Mouse (Mus musculus) myocyte (in vitro differentiated cells): ENCODE measurements around the gene S100a6. TPM values are rescaled to one million over a fixed set of nuclear protein-coding genes. Genes with fewer than 3 reads are reported as not detected.

ENCODE experiments used
- H3K27me3 ChIP-seq: one replicate; pipeline ENCODE4 v1.6.1; 2011; ENCODE audit not compliant: control insufficient read depth, insufficient read depth, insufficient read length
- H3K36me3 ChIP-seq: one replicate; pipeline ENCODE4 v1.6.1; 2011; ENCODE audit not compliant: control insufficient read depth, insufficient read depth
- H3K4me2 ChIP-seq: one replicate; pipeline ENCODE4 v1.6.1; 2011; ENCODE audit warnings: low read depth, control low read depth
- H3K4me3 ChIP-seq: one replicate; pipeline ENCODE4 v1.5.1; 2011; ENCODE audit warnings: mild to moderate bottlenecking, control low read depth, moderate library complexity
- H3K79me2 ChIP-seq: one replicate; pipeline ENCODE4 v1.6.1; 2011; ENCODE audit not compliant: control insufficient read depth, insufficient read depth
- H3ac ChIP-seq: one replicate; pipeline ENCODE4 v1.6.1; 2011; ENCODE audit not compliant: control insufficient read depth, insufficient read length
- CEBPB ChIP-seq: IDR thresholded peaks from 2 replicates; pipeline ENCODE4 v1.6.1; 2011; ENCODE audit warnings: mild to moderate bottlenecking, moderate library complexity; ENCODE audit not compliant: poor library complexity, insufficient read depth, severe bottlenecking
- E2F4 ChIP-seq: IDR thresholded peaks from one replicate; pipeline ENCODE4 v1.6.1; 2011; ENCODE audit warnings: mild to moderate bottlenecking, control low read depth, moderate library complexity; ENCODE audit not compliant: insufficient read depth
- MAX ChIP-seq: IDR thresholded peaks from one replicate; pipeline ENCODE4 v1.6.1; 2011; ENCODE audit warnings: low read depth, mild to moderate bottlenecking, control low read depth
- MYOD1 ChIP-seq, 3 experiments: IDR thresholded peaks; one replicate each; pipeline ENCODE4 v1.6.1; 2011; ENCODE audit warnings: control low read depth in 2 of 3, low read depth in 2 of 3, mild to moderate bottlenecking in 2 of 3, moderate library complexity in 1 of 3; ENCODE audit not compliant: insufficient read length in 2 of 3, control insufficient read depth in 1 of 3
- MYOG ChIP-seq, 3 experiments: IDR thresholded peaks; one replicate each; pipeline ENCODE4 v1.6.1; 2011; ENCODE audit warnings: control low read depth in 2 of 3, low read depth in 2 of 3, mild to moderate bottlenecking in 2 of 3; ENCODE audit not compliant: insufficient read length in 2 of 3, control insufficient read depth in 1 of 3, insufficient read depth in 1 of 3
- POLR2A ChIP-seq: IDR thresholded peaks from one replicate; pipeline ENCODE4 v1.6.1; 2011; ENCODE audit warnings: low read depth, mild to moderate bottlenecking, control low read depth, moderate library complexity; ENCODE audit not compliant: insufficient read length
- POLR2AphosphoS2 ChIP-seq: IDR thresholded peaks from one replicate; pipeline ENCODE4 v1.6.1; 2011; ENCODE audit warnings: low read depth, control low read depth; ENCODE audit not compliant: insufficient read length
- REST ChIP-seq: IDR thresholded peaks from one replicate; pipeline ENCODE4 v1.6.1; 2011; ENCODE audit warnings: mild to moderate bottlenecking, control low read depth, moderate library complexity; ENCODE audit not compliant: insufficient read depth, insufficient read length
- SRF ChIP-seq: IDR thresholded peaks from one replicate; pipeline ENCODE4 v1.6.1; 2011; ENCODE audit warnings: low read depth; ENCODE audit not compliant: control insufficient read depth, insufficient read length
- TCF12 ChIP-seq: IDR thresholded peaks from one replicate; pipeline ENCODE4 v1.6.1; 2011; ENCODE audit warnings: mild to moderate bottlenecking, control low read depth; ENCODE audit not compliant: poor library complexity, insufficient read depth, severe bottlenecking
- TCF3 ChIP-seq: IDR thresholded peaks from one replicate; pipeline ENCODE4 v1.6.1; 2011; ENCODE audit warnings: low read depth, control low read depth; ENCODE audit not compliant: insufficient read length
- USF1 ChIP-seq: IDR thresholded peaks from one replicate; pipeline ENCODE4 v1.6.1; 2011; ENCODE audit warnings: low read depth, mild to moderate bottlenecking, control low read depth, moderate library complexity
- polyA plus RNA-seq: library from polyadenylated mRNA; unstranded; fragments of >200 nt; fragmentation: generic; extraction: Trizol; gene quantifications from one replicate; pipeline ENCODE4 v1.2.1, GENCODE M21; 2012; ENCODE audit warnings: missing spikeins

Gene S100a6
- polyA plus RNA-seq, 1 experiment: 2,472 TPM

DNA sequence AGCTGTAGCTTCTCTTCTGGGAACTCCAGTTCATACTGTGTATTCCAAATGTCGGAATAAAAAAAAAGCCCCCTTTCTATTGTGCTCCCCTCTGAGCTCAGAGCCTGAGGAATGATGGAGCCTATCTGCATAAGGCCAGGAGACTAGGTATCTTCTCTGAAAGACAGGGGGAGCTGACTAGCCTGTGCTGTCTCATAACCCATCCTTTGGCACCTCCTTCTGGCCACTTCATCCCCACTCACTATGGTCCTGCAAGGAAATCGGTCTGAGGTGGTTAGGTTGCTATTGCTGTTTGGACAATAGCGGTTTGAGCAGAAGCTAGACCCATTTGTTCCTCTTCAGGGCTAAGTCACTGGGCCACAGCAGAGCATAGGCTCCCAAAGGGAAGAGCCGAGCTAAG, 15.1 kb downstream of the S100a6 start:
- no peaks in the 10 kb centered on the region for H3K36me3 ChIP-seq
- TF ChIP-seq REST: no peak
- TF ChIP-seq MYOG (IDR thresholded peaks at IDR 0.05; ENCODE audit: control insufficient read depth in 1 of 3, insufficient read depth in 1 of 3, insufficient read length in 2 of 3, low read depth in 2 of 3): no peak
- TF ChIP-seq E2F4: no peak
- TF ChIP-seq POLR2A: no peak
- TF ChIP-seq POLR2AphosphoS2: no peak
- no peak for TF ChIP-seq CEBPB
- no peak for TF ChIP-seq TCF12
- no peak for TF ChIP-seq USF1
- TF ChIP-seq TCF3: no peak
- TF ChIP-seq MAX: no peak
- TF ChIP-seq SRF: no peak
- no peak for TF ChIP-seq MYOD1 (IDR thresholded peaks at IDR 0.05; ENCODE audit: control insufficient read depth in 1 of 3, insufficient read length in 2 of 3, low read depth in 2 of 3)
- no peaks in the 10 kb centered on the region for H3K79me2 ChIP-seq
- H3K27me3 ChIP-seq: no peaks in the 10 kb centered on the region
- H3K4me2 ChIP-seq: no peak overlapping the region
- no peak overlapping the region for H3ac ChIP-seq
- no peak overlapping the region for H3K4me3 ChIP-seq

DNA sequence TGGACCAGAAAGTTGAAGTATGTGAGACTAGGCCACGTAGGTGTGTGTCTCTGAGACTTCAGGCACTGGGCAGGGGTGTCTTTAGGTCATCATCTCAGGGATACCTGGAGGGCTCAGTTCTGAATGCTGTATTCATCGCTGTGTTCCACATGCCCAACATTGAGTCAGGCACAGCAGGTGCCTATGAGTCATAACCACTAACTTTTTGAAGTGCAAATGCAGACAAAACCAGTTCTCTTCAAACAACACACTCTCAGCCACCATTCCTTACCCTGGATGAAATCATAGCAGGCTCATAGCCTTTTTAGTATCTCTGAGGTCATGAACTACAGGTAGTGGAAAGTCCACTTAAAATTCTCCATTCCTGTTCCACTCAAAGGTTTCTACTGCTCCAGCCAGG, 16.6 kb downstream of the S100a6 start:
- Histone ChIP-seq H3K4me3 (no peak overlapping the region), H3K79me2 (no peaks in the 10 kb centered on the region), H3ac (no peak overlapping the region), H3K36me3 (no peaks in the 10 kb centered on the region), H3K27me3 (no peaks in the 10 kb centered on the region), H3K4me2 (no peak overlapping the region)
- TF ChIP-seq REST (no peak), MYOG (IDR thresholded peaks at IDR 0.05; ENCODE audit: control insufficient read depth in 1 of 3, insufficient read depth in 1 of 3, insufficient read length in 2 of 3, low read depth in 2 of 3) (no peak), USF1 (no peak), POLR2AphosphoS2 (no peak), CEBPB (no peak), MAX (no peak), TCF3 (no peak), SRF (no peak), TCF12 (no peak), E2F4 (no peak), MYOD1 (IDR thresholded peaks at IDR 0.05; ENCODE audit: control insufficient read depth in 1 of 3, insufficient read length in 2 of 3, low read depth in 2 of 3) (no peak), POLR2A (no peak)

- Histone ChIP-seq H3K27me3 (no peaks in the 10 kb centered on the region), H3K4me2 (no peak overlapping the region), H3K79me2 (no peaks in the 10 kb centered on the region), H3ac (no peak overlapping the region), H3K36me3 (no peaks in the 10 kb centered on the region), H3K4me3 (no peak overlapping the region)
- TF ChIP-seq TCF12 (no peak), MYOD1 (IDR thresholded peaks at IDR 0.05; ENCODE audit: control insufficient read depth in 1 of 3, insufficient read length in 2 of 3, low read depth in 2 of 3) (no peak)
Measured at GRCm38 (mm10) chr3:90631984-90632383, 19.3 kb downstream of the S100a6 start.

GRCm38 (mm10) chr3:90638511-90639275, 26.0 kb downstream of the S100a6 start:
- no peaks in the 10 kb centered on the region for H3K36me3 ChIP-seq

GRCm38 (mm10) chr3:90639511-90640154, 27.0 kb downstream of the S100a6 start:
- Histone ChIP-seq H3K79me2 (no peaks in the 10 kb centered on the region), H3K4me2 (no peak overlapping the region), H3K36me3 (no peaks in the 10 kb centered on the region), H3K27me3 (no peaks in the 10 kb centered on the region), H3K4me3 (no peak overlapping the region), H3ac (no peak overlapping the region)
- TF ChIP-seq MYOG (IDR thresholded peaks at IDR 0.05; ENCODE audit: control insufficient read depth in 1 of 3, insufficient read depth in 1 of 3, insufficient read length in 2 of 3, low read depth in 2 of 3) (no peak), REST (no peak), MAX (no peak), POLR2A (no peak), USF1 (no peak), POLR2AphosphoS2 (no peak), MYOD1 (IDR thresholded peaks at IDR 0.05; ENCODE audit: control insufficient read depth in 1 of 3, insufficient read length in 2 of 3, low read depth in 2 of 3) (no peak)

More at GRCm38 (mm10) chr3:90638511-90639275, 26.0 kb downstream of the S100a6 start:
- Histone ChIP-seq H3ac (no peak overlapping the region), H3K4me3 (no peak overlapping the region), H3K27me3 (no peaks in the 10 kb centered on the region), H3K79me2 (no peaks in the 10 kb centered on the region), H3K4me2 (no peak overlapping the region)
- no peak for TF ChIP-seq TCF12
- TF ChIP-seq USF1: no peak
- no peak for TF ChIP-seq MYOD1 (IDR thresholded peaks at IDR 0.05; ENCODE audit: control insufficient read depth in 1 of 3, insufficient read length in 2 of 3, low read depth in 2 of 3)
- TF ChIP-seq TCF3: no peak
- no peak for TF ChIP-seq E2F4
- no peak for TF ChIP-seq CEBPB
- no peak for TF ChIP-seq SRF
